Mouse (Mus musculus) lung, postnatal 0 days (tissue): ENCODE measurements at regions not wholly inside any gene's neighbourhood (a gene's known extent, or its start where the extent isn't known, plus 50 kb on each side); places are given as distances from the start of the nearest gene placed in this dataset.

Source experiments
- ATAC-seq: fragments of 200-750 bp; cut with Nextera tagmentation; 2 replicates; pipeline ENCODE4 v1.8.0; 2017; ENCODE audit warnings: moderate library complexity
- DNase-seq: peaks from one replicate; pipeline ENCODE4 v3.0.0-alpha.2; 2016; ENCODE audit warnings: low spot score
- H3K27ac ChIP-seq: fragments of 300-500 bp; sonication (generic); 2 replicates; pipeline ENCODE4 v1.5.1; 2014; ENCODE audit warnings: antibody characterized with exemption, mild to moderate bottlenecking, low read length, mixed read lengths
- H3K27me3 ChIP-seq: fragments of 300-500 bp; sonication (generic); replicated peaks from 2 replicates; pipeline ENCODE4 v1.6.1; 2014; ENCODE audit warnings: low read length, mixed read lengths; ENCODE audit not compliant: insufficient read depth
- H3K36me3 ChIP-seq: fragments of 300-500 bp; sonication (generic); 2 replicates; pipeline ENCODE4 v1.6.1; 2014; ENCODE audit warnings: low read length, mixed read lengths; ENCODE audit not compliant: insufficient read depth
- H3K4me1 ChIP-seq: fragments of 300-500 bp; sonication (generic); 2 replicates; pipeline ENCODE4 v1.6.1; 2014; ENCODE audit warnings: antibody characterized with exemption, low read depth, low read length, mixed read lengths; ENCODE audit not compliant: insufficient read depth
- H3K4me2 ChIP-seq: fragments of 300-500 bp; sonication (generic); replicated peaks from 2 replicates; pipeline ENCODE4 v1.6.1; 2014; ENCODE audit warnings: low read depth, mild to moderate bottlenecking, low read length, moderate library complexity, mixed read lengths
- H3K4me3 ChIP-seq: fragments of 300-500 bp; sonication (generic); 2 replicates; pipeline ENCODE4 v1.5.1; 2014; ENCODE audit warnings: low read depth, low read length
- H3K9ac ChIP-seq: fragments of 300-500 bp; sonication (generic); replicated peaks from 2 replicates; pipeline ENCODE4 v1.6.1; 2014; ENCODE audit warnings: low read depth, mild to moderate bottlenecking
- H3K9me3 ChIP-seq: fragments of 300-500 bp; sonication (generic); 2 replicates; pipeline ENCODE4 v1.6.1; 2016; ENCODE audit warnings: low read length, mixed read lengths
- CTCF ChIP-seq: IDR thresholded peaks from 2 replicates; pipeline ENCODE4 v1.5.1; 2016; ENCODE audit warnings: antibody characterized with exemption, mild to moderate bottlenecking
- EP300 ChIP-seq: IDR thresholded peaks from 2 replicates; pipeline ENCODE4 v1.6.1; 2016; ENCODE audit warnings: antibody characterized with exemption, mild to moderate bottlenecking, control low read depth
- WGBS: fragments of 180-500 bp; shearing (Covaris S2); extraction: QIAGEN DNeasy Blood & Tissue Kit; methylation state at CpG from one replicate; pipeline ENCODE4 v1.1.7; 2014; 5-methylcytosine and 5-hydroxymethylcytosine counted together

GRCm38 (mm10) chr4:53270433-53270832 is 110.7 kb upstream of the Abca1 start:
- H3K27ac ChIP-seq: no peak overlapping the region

DNA sequence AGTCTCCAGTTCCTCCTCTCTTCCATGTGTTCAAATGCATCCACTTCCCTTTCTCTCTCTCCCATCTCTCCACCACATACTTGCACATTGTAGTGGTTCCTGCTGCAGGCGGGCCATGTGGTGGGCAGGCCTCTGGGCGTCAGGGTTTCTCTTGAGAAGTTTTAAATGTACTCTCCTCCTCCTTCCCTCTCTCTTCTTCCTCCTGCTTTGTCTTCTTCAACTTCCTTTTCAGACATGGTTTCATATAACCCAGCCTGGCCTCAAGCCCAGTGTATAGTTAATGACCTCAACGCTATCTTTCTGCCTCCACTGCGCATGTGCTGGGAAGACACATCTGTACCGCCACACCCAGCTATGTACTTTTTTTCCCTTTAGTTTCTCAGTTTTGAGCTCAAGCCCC is 110.3 kb upstream of the Abca1 start:
- H3K4me3 ChIP-seq: no peak overlapping the region
- no peak for TF ChIP-seq EP300
- no peak for TF ChIP-seq CTCF
- H3K9ac ChIP-seq: no peak overlapping the region
- H3K27me3 ChIP-seq: no peaks in the 10 kb centered on the region
- H3K4me2 ChIP-seq: no peak overlapping the region
- H3K4me1 ChIP-seq: no peaks in the 10 kb centered on the region
- DNase-seq (peak; percentile 72), ATAC-seq (peak; percentile 54; the same call in 1 of the 2 replicates)
- H3K9me3 ChIP-seq: no peaks in the 10 kb centered on the region
- no peaks in the 10 kb centered on the region for H3K36me3 ChIP-seq
- 57% methylated on average over 5 of the region's 5 CpGs for WGBS
- no peak overlapping the region for H3K27ac ChIP-seq

More at GRCm38 (mm10) chr4:53270433-53270832, 110.7 kb upstream of the Abca1 start:
- no peak for DNase-seq
- Histone ChIP-seq H3K36me3 (no peaks in the 10 kb centered on the region), H3K9ac (no peak overlapping the region), H3K9me3 (no peaks in the 10 kb centered on the region), H3K27me3 (no peaks in the 10 kb centered on the region), H3K4me1 (no peaks in the 10 kb centered on the region), H3K4me3 (no peak overlapping the region), H3K4me2 (no peak overlapping the region)
- no peak for TF ChIP-seq EP300
- no peak for TF ChIP-seq CTCF
- no peak; the same call in 1 of the 2 replicates for ATAC-seq
- 78% methylated on average over 10 of the region's 10 CpGs for WGBS

DNA sequence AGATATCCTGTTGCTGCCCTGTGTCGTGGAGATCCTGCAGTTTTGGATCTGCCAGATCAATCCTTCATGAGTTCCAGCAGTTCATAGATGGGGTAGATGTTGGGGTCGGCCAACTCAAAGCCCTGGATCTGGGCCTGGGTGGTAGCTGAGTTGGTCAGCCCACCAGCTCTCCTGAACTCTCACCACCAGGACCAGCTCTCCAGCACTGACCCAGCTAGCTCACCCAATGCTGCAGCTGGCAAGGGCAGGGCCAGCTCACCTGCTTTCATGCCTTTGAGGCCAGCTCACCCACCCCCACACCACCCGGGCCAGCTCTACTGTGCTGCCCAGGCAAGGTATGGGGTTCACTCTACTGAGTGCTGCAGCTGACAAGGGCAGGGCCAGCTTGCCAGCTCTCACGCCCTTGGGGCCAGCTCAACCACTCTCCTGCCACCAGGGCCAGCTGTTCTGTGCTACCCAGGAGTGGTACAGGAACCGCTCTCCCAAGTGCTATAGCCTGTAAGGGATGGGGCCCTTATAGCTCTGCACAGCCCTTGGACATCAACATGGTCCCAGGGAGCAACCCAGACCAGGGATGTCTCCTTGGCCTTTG is 109.7 kb upstream of the Abca1 start:
- Histone ChIP-seq H3K4me3 (no peak overlapping the region), H3K27me3 (no peaks in the 10 kb centered on the region), H3K9ac (no peak overlapping the region), H3K9me3 (no peaks in the 10 kb centered on the region), H3K27ac (no peak overlapping the region), H3K36me3 (no peaks in the 10 kb centered on the region), H3K4me2 (no peak overlapping the region), H3K4me1 (peaks cover under 1% of the 10 kb centered on the region; the same call in 1 of the 2 replicates)
- DNase-seq (no peak), ATAC-seq (no peak)
- WGBS: 89% methylated on average over 5 of the region's 5 CpGs
- TF ChIP-seq EP300 (no peak), CTCF (no peak)

- H3K9me3 ChIP-seq: no peaks in the 10 kb centered on the region
- DNase-seq (no peak), ATAC-seq (no peak)
- 82% methylated on average over 5 of the region's 5 CpGs for WGBS
- no peak for TF ChIP-seq EP300
- no peak for TF ChIP-seq CTCF
- no peak overlapping the region for H3K9ac ChIP-seq
- no peaks in the 10 kb centered on the region for H3K27me3 ChIP-seq
- H3K27ac ChIP-seq: no peak overlapping the region
- no peak overlapping the region for H3K4me2 ChIP-seq
- H3K4me3 ChIP-seq: no peak overlapping the region
- H3K36me3 ChIP-seq: no peaks in the 10 kb centered on the region
- H3K4me1 ChIP-seq: peaks cover 8% of the 10 kb centered on the region; the same call in 1 of the 2 replicates
Measured at GRCm38 (mm10) chr4:53264901-53265300, 105.2 kb upstream of the Abca1 start.

GRCm38 (mm10) chr4:53264501-53264900 is 104.8 kb upstream of the Abca1 start:
- no peak overlapping the region for H3K27ac ChIP-seq
- H3K9me3 ChIP-seq: no peaks in the 10 kb centered on the region
- peaks cover 8% of the 10 kb centered on the region; the same call in 1 of the 2 replicates for H3K4me1 ChIP-seq
- no peak overlapping the region for H3K9ac ChIP-seq
- H3K27me3 ChIP-seq: no peaks in the 10 kb centered on the region
- H3K4me3 ChIP-seq: no peak overlapping the region
- H3K36me3 ChIP-seq: no peaks in the 10 kb centered on the region
- no peak for DNase-seq
- WGBS: 71% methylated on average over 2 of the region's 2 CpGs
- no peak for ATAC-seq
- no peak overlapping the region for H3K4me2 ChIP-seq
- TF ChIP-seq EP300: no peak
- no peak for TF ChIP-seq CTCF

- Histone ChIP-seq H3K9ac (no peak overlapping the region), H3K4me3 (no peak overlapping the region), H3K27me3 (no peaks in the 10 kb centered on the region), H3K4me2 (no peak overlapping the region), H3K4me1 (peaks cover 8% of the 10 kb centered on the region; the same call in 1 of the 2 replicates), H3K36me3 (no peaks in the 10 kb centered on the region), H3K9me3 (no peaks in the 10 kb centered on the region), H3K27ac (no peak overlapping the region)
- peak; percentile 99 for ATAC-seq
- peak; percentile 95 for DNase-seq
- TF ChIP-seq CTCF (peak; percentile 65), EP300 (peak; percentile 48)
- WGBS: 19% methylated on average over 13 of the region's 13 CpGs
Measured at GRCm38 (mm10) chr4:53263776-53264175, 104.1 kb upstream of the Abca1 start.

DNA sequence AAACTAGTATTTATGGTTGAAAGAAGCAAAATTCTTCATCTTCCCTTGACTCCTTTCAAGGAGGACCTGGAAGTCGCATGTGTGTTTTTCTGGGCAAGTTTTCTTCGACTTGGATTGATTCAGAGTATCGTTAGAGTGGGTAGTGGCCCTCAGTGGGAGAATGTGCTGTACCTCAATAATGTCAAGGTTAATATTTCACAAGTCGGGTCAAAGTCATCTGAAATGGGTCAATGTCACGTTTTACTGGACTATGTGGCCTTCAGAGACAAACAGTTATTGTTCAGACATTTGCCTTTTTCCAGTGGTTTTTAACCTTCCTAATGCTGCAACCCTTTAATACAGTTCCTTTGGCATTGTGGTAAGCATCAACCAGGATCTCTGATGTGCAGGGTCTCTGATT is 102.8 kb upstream of the Abca1 start:
- TF ChIP-seq EP300 (no peak), CTCF (no peak)

More for the DNA sequence above, 102.8 kb upstream of the Abca1 start:
- Histone ChIP-seq H3K27ac (no peak overlapping the region), H3K4me3 (no peak overlapping the region), H3K27me3 (no peaks in the 10 kb centered on the region), H3K9me3 (no peaks in the 10 kb centered on the region), H3K36me3 (no peaks in the 10 kb centered on the region), H3K4me2 (no peak overlapping the region), H3K4me1 (peaks cover 8% of the 10 kb centered on the region; the same call in 1 of the 2 replicates), H3K9ac (no peak overlapping the region)
- DNase-seq (no peak), ATAC-seq (no peak)
- WGBS: 88% methylated on average over 5 of the region's 5 CpGs
